Mouse (Mus musculus) limb, embryonic 14.5 days (tissue): ENCODE results near the gene Kank4. TPM values are rescaled to one million over a fixed set of nuclear protein-coding genes. Genes with fewer than 3 reads are reported as not detected.

Experiments used
- ATAC-seq: fragments of 200-750 bp; cut with Nextera tagmentation; 2 replicates; pipeline ENCODE4 v1.8.0; 2017; ENCODE audit warnings: low read depth, moderate number of reproducible peaks, moderate TSS enrichment; ENCODE audit not compliant: low FRiP score
- DNase-seq: peaks from one replicate; pipeline ENCODE4 v3.0.0-alpha.2; 2015; ENCODE audit warnings: low spot score
- H3K27ac ChIP-seq: fragments of 300-500 bp; sonication (generic); replicated peaks from 2 replicates; pipeline ENCODE4 v1.5.1; 2014; ENCODE audit warnings: low read depth, mild to moderate bottlenecking, low read length, moderate library complexity, mixed read lengths
- H3K27me3 ChIP-seq: fragments of 300-500 bp; sonication (generic); 2 replicates; pipeline ENCODE4 v1.6.1; 2014; ENCODE audit warnings: low read length, mixed read lengths; ENCODE audit not compliant: control insufficient read depth, insufficient read depth
- H3K36me3 ChIP-seq: fragments of 300-500 bp; sonication (generic); 2 replicates; pipeline ENCODE4 v1.6.1; 2014; ENCODE audit warnings: mild to moderate bottlenecking, low read length, moderate library complexity, mixed read lengths; ENCODE audit not compliant: control insufficient read depth, insufficient read depth
- H3K4me1 ChIP-seq: fragments of 300-500 bp; sonication (generic); 2 replicates; pipeline ENCODE4 v1.6.1; 2014; ENCODE audit warnings: antibody characterized with exemption, low read length, mixed read lengths; ENCODE audit not compliant: control insufficient read depth, insufficient read depth
- H3K4me2 ChIP-seq: fragments of 300-500 bp; sonication (generic); replicated peaks from 2 replicates; pipeline ENCODE4 v1.6.1; 2014; ENCODE audit warnings: low read depth, mild to moderate bottlenecking, low read length, moderate library complexity; ENCODE audit not compliant: severe bottlenecking
- H3K4me3 ChIP-seq: fragments of 300-500 bp; sonication (generic); replicated peaks from 2 replicates; pipeline ENCODE4 v1.5.1; 2014; ENCODE audit warnings: low read length
- H3K9ac ChIP-seq: fragments of 300-500 bp; sonication (generic); 2 replicates; pipeline ENCODE4 v1.6.1; 2014; ENCODE audit warnings: mild to moderate bottlenecking, low read depth, low read length, moderate library complexity; ENCODE audit not compliant: severe bottlenecking
- H3K9me3 ChIP-seq: fragments of 300-500 bp; sonication (generic); 2 replicates; pipeline ENCODE4 v1.6.1; 2016; ENCODE audit warnings: low read length; ENCODE audit not compliant: control insufficient read depth
- POLR2A ChIP-seq: fragments of 200-500 bp; IDR thresholded peaks from 2 replicates; pipeline ENCODE4 v1.8.0; 2012; ENCODE audit warnings: inconsistent platforms, mild to moderate bottlenecking, moderate library complexity, borderline replicate concordance; ENCODE audit not compliant: insufficient read depth, insufficient read length; ENCODE audit errors: extremely low read depth
- WGBS: fragments of 180-500 bp; shearing (Covaris S2); extraction: QIAGEN DNeasy Blood & Tissue Kit; methylation state at CpG from one replicate; pipeline ENCODE4 v1.1.7; 2014; 5-methylcytosine and 5-hydroxymethylcytosine counted together
- polyA plus RNA-seq, 2 experiments: library from polyadenylated mRNA; depleted of rRNA in 1 of 2; stranded (reverse) in 1 of 2; unstranded in 1 of 2; fragments of >200 nt; fragmentation: Nextera tagmentation in 1 of 2; extraction: Ambion mirVana in 1 of 2; gene quantifications; 2 replicates each; pipeline versions ENCODE4 v1.2.1 to v1.2.3; 2012 to 2014

The Kank4 gene
- polyA plus RNA-seq, 2 experiments: 3.7 to 11.6 TPM

DNA sequence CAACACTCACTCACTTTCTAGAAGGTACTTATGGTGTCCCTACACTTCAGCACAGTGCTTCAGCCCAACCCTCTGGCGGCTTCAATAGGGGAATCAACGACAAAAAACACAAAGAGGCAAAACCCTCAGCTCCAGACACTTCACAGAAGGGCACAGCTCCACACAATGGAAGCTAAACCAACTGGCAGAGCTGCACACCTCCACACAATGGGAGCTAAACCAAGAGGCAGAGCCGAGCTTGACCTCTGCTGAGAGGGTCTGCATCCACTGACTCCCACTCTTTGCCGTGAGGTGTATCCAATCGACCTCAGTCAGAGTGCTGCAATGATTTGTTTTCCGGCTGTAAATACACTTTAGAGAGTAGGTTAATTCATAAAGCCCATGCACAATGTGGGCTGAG, 23.2 kb upstream of the Kank4 start:
- no peak for TF ChIP-seq POLR2A
- peaks cover 5% of the 10 kb centered on the region; the same call in 1 of the 2 replicates for H3K4me1 ChIP-seq
- WGBS: 62% methylated on average over 6 of the region's 6 CpGs
- ATAC-seq (no peak), DNase-seq (no peak)
- H3K27me3 ChIP-seq: no peaks in the 10 kb centered on the region
- no peaks in the 10 kb centered on the region for H3K36me3 ChIP-seq
- H3K9ac ChIP-seq: no peak overlapping the region
- H3K4me2 ChIP-seq: no peak overlapping the region
- no peak overlapping the region for H3K27ac ChIP-seq
- H3K9me3 ChIP-seq: no peaks in the 10 kb centered on the region
- H3K4me3 ChIP-seq: no peak overlapping the region

GRCm38 (mm10) chr4:98838913-98839312, 21.6 kb upstream of the Kank4 start:
- no peak overlapping the region for H3K4me2 ChIP-seq
- no peak overlapping the region for H3K9ac ChIP-seq
- no peaks in the 10 kb centered on the region for H3K36me3 ChIP-seq
- ATAC-seq (no peak), DNase-seq (no peak)
- H3K27ac ChIP-seq: no peak overlapping the region
- H3K4me3 ChIP-seq: no peak overlapping the region
- 32% methylated on average over 4 of the region's 4 CpGs for WGBS
- H3K4me1 ChIP-seq: peaks cover 4% of the 10 kb centered on the region; the same call in 1 of the 2 replicates
- H3K27me3 ChIP-seq: no peaks in the 10 kb centered on the region
- TF ChIP-seq POLR2A: no peak
- H3K9me3 ChIP-seq: no peaks in the 10 kb centered on the region

GRCm38 (mm10) chr4:98837715-98838505, 20.6 kb upstream of the Kank4 start:
- Histone ChIP-seq H3K27ac (no peak overlapping the region), H3K4me1 (peaks cover 4% of the 10 kb centered on the region; the same call in 1 of the 2 replicates), H3K36me3 (no peaks in the 10 kb centered on the region), H3K4me2 (no peak overlapping the region), H3K27me3 (no peaks in the 10 kb centered on the region), H3K9me3 (no peaks in the 10 kb centered on the region), H3K9ac (no peak overlapping the region), H3K4me3 (no peak overlapping the region)
- 95% methylated on average over 16 of the region's 16 CpGs for WGBS
- no peak for ATAC-seq
- TF ChIP-seq POLR2A: no peak
- DNase-seq: no peak

GRCm38 (mm10) chr4:98836519-98836918, 19.2 kb upstream of the Kank4 start:
- ATAC-seq: no peak; the same call in 1 of the 2 replicates
- 63% methylated on average over 5 of the region's 5 CpGs for WGBS
- H3K36me3 ChIP-seq: no peaks in the 10 kb centered on the region
- no peaks in the 10 kb centered on the region for H3K9me3 ChIP-seq
- H3K9ac ChIP-seq: no peak overlapping the region
- no peak overlapping the region for H3K4me3 ChIP-seq
- peaks cover 9% of the 10 kb centered on the region; the same call in 1 of the 2 replicates for H3K4me1 ChIP-seq
- no peak overlapping the region for H3K4me2 ChIP-seq
- DNase-seq: no peak
- no peak for TF ChIP-seq POLR2A
- no peaks in the 10 kb centered on the region for H3K27me3 ChIP-seq
- no peak overlapping the region for H3K27ac ChIP-seq

DNA sequence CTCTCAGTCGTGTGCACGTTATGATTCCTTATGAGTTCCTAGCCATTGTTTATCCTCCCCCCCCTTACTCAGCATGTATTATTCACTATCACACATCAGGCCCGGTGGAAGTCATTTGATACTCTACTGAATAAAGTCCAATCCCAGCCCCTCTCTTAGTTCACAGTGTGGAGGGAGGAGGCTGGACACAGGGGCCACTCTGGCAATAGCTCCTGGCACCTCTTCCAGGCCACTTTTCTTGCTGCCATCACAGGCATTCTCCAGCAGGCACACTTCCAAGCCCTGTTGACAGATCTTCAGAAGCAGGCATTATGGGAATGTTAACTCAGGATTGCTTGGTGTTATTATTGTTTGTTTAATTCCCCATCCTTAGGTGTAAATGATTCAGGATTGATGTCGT, 17.4 kb upstream of the Kank4 start:
- Histone ChIP-seq H3K9me3 (no peaks in the 10 kb centered on the region), H3K4me3 (no peak overlapping the region), H3K27ac (no peak overlapping the region), H3K4me1 (peaks cover 12% of the 10 kb centered on the region), H3K9ac (no peak overlapping the region), H3K4me2 (no peak overlapping the region), H3K27me3 (no peaks in the 10 kb centered on the region), H3K36me3 (no peaks in the 10 kb centered on the region)
- DNase-seq: no peak
- ATAC-seq: no peak
- 56% methylated on average over 4 of the region's 4 CpGs for WGBS
- no peak for TF ChIP-seq POLR2A
